Mouse (Mus musculus) embryonic fibroblast, embryonic 13.5 days (primary cell): ENCODE results near the gene Arg1.

Source experiments
- CTCF ChIP-seq: IDR thresholded peaks from 2 replicates; pipeline ENCODE4 v1.5.1; 2011; ENCODE audit warnings: mild to moderate bottlenecking, control low read depth, low read length, moderate library complexity, borderline replicate concordance; ENCODE audit not compliant: insufficient read depth
- POLR2A ChIP-seq: IDR thresholded peaks from 2 replicates; pipeline ENCODE4 v1.6.1; 2011; ENCODE audit warnings: low read depth, mild to moderate bottlenecking, control low read depth, low read length, moderate library complexity

DNA sequence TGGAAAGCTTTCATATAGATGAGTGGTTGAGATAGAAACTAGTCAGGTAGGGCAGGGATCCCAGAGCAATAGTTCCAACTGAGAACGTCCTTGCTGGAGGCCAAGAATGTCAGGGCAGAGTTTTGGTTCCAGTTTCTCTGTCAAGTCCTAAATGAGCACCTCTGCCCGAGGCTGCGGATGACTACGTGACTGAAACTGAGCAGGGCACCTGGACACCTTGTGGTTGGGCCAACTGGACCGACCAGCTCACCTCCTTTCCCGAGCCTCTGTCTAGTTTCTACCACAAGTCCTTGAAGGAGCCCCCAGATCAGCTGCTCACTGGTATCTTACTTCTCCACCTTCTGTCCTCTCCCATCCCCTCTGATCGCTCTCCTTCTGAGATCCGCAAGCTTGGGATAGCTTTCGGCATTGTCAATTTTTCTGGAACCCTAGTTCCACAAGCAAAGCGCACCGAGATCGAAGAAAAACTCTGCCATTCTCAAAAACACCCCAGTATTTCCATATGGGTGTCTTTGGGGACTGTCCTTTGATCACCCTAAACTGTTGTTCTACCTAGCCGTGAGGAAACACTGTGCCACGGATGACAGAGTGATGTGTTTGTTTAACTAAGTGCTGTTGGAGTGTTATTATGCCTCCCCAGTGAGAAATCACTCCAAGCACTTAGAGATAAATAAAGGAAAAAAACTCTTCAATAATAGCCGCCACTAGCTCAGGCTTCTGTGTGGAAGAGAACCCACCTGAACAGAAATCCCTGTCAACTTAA, 31.2 kb upstream of the Arg1 start:
- TF ChIP-seq POLR2A = no peak
- TF ChIP-seq CTCF = no peak
